Mouse (Mus musculus) embryonic facial prominence, embryonic 12.5 days (tissue): ENCODE data around the gene Serpina9. TPM values are rescaled to one million over a fixed set of nuclear protein-coding genes. Genes with fewer than 3 reads are reported as not detected.

Source experiments
- ATAC-seq: fragments of 200-750 bp; cut with Nextera tagmentation; 2 replicates; pipeline ENCODE4 v1.8.0; 2017; ENCODE audit not compliant: insufficient number of reproducible peaks, insufficient read depth, low FRiP score, low TSS enrichment
- H3K27ac ChIP-seq: fragments of 300-500 bp; sonication (generic); 2 replicates; pipeline ENCODE4 v1.5.1; 2016; ENCODE audit warnings: mild to moderate bottlenecking
- H3K27me3 ChIP-seq: fragments of 300-500 bp; sonication (generic); 2 replicates; pipeline ENCODE4 v1.6.1; 2016; ENCODE audit warnings: mild to moderate bottlenecking, moderate library complexity
- H3K36me3 ChIP-seq: fragments of 300-500 bp; sonication (generic); 2 replicates; pipeline ENCODE4 v1.6.1; 2016; ENCODE audit warnings: mild to moderate bottlenecking
- H3K4me1 ChIP-seq: fragments of 300-500 bp; sonication (generic); 2 replicates; pipeline ENCODE4 v1.6.1; 2016
- H3K4me2 ChIP-seq: fragments of 300-500 bp; sonication (generic); replicated peaks from 2 replicates; pipeline ENCODE4 v1.6.1; 2016; ENCODE audit warnings: mild to moderate bottlenecking, moderate library complexity
- H3K4me3 ChIP-seq: fragments of 300-500 bp; sonication (generic); 2 replicates; pipeline ENCODE4 v1.5.1; 2016; ENCODE audit warnings: mild to moderate bottlenecking
- H3K9ac ChIP-seq: fragments of 300-500 bp; sonication (generic); 2 replicates; pipeline ENCODE4 v1.6.1; 2016; ENCODE audit warnings: mild to moderate bottlenecking, moderate library complexity
- H3K9me3 ChIP-seq: fragments of 300-500 bp; sonication (generic); 2 replicates; pipeline ENCODE4 v1.6.1; 2016; ENCODE audit warnings: mild to moderate bottlenecking, moderate library complexity
- WGBS: fragments of 180-500 bp; shearing (Covaris S2); methylation state at CpG from one replicate; pipeline ENCODE4 v1.1.7; 2016; 5-methylcytosine and 5-hydroxymethylcytosine counted together
- polyA plus RNA-seq: library from polyadenylated mRNA; unstranded; fragments of >200 nt; fragmentation: Nextera tagmentation; extraction: Ambion mirVana; gene quantifications from 2 replicates; pipeline ENCODE4 v1.2.1, GENCODE M21; 2016

Gene Serpina9
- polyA plus RNA-seq, 1 experiment from 2014 or later, result 0.22 TPM

DNA sequence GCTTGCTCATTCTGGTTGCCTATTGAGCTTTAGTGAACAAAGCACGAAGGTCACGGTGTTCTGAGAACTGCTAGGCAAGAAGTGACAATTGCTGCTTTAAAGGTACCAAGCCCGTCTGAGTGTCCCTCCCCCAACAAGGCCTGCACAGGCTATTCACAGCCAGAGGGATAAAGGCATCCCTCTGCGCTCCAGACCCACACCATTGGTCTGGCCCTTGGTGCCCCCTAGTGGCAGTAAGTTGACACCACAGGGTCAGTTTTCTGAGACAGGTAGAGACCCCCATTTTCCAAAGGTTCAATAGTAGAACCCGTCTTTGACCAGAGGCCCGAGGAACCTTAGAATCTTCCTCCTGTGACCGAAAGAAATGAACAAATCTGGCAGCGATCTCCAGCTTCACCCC is 16.4 kb upstream of the Serpina9 start:
- WGBS, result 43% methylated on average over 8 of the region's 8 CpGs
- Histone ChIP-seq H3K27me3 (no peaks in the 10 kb centered on the region), H3K9ac (no peak overlapping the region), H3K9me3 (no peaks in the 10 kb centered on the region), H3K36me3 (no peaks in the 10 kb centered on the region), H3K27ac (no peak overlapping the region), H3K4me1 (no peaks in the 10 kb centered on the region), H3K4me3 (no peak overlapping the region), H3K4me2 (no peak overlapping the region)
- ATAC-seq, result no peak

DNA sequence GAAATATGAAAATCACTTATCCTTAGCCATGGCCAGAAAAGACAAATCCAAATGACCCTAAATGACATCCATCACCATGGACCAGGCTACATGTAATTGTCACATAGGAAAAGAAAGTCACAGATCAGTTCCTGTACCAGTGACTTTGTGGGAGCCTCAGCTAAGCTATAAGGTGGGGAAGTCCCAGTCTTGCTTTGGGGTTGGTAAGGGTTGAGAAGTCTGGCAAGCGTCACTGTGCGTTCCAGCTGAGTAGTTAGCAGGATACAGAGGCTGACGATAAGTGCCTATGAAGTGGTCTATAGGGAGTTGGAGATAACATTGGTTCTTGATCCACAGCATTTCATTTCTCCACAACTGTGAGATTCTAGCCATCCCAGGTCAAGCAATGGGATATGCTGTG is 1.7 kb upstream of the Serpina9 start:
- H3K9ac ChIP-seq, result no peak overlapping the region
- ATAC-seq, result no peak
- no peaks in the 10 kb centered on the region for H3K4me1 ChIP-seq
- no peak overlapping the region for H3K4me2 ChIP-seq
- H3K4me3 ChIP-seq, result no peak overlapping the region
- no peak overlapping the region for H3K27ac ChIP-seq
- H3K36me3 ChIP-seq, result no peaks in the 10 kb centered on the region
- no peaks in the 10 kb centered on the region for H3K9me3 ChIP-seq
- H3K27me3 ChIP-seq, result no peaks in the 10 kb centered on the region
- 86% methylated on average over 3 of the region's 3 CpGs for WGBS

- no peak overlapping the region for H3K9ac ChIP-seq
- H3K9me3 ChIP-seq, result no peaks in the 10 kb centered on the region
- H3K36me3 ChIP-seq, result no peaks in the 10 kb centered on the region
- WGBS, result 80% methylated on average over 5 of the region's 5 CpGs
- H3K4me1 ChIP-seq, result no peaks in the 10 kb centered on the region
- H3K4me2 ChIP-seq, result no peak overlapping the region
- no peaks in the 10 kb centered on the region for H3K27me3 ChIP-seq
- H3K27ac ChIP-seq, result no peak overlapping the region
- ATAC-seq, result no peak
- H3K4me3 ChIP-seq, result no peak overlapping the region
These were observed 8.9 kb downstream of the Serpina9 start for GRCm38 (mm10) chr12:104004689-104005088.

DNA sequence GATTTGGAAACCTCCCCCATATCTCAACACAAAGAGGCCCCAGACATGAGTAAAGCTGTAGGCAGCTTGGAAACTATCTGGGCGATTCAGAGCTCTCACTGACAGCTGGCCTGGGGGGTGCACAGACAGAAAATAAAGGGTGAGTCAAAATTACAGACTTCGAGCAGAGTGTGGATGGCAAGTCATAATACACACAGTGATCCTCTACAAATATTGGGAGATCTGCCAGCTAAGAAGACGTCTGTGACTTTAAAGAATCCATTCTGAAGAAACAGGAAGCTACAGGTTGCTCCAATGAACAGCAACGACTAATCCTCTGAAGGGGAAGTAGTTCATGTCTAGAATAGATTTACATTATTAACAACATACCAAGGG is 10.3 kb downstream of the Serpina9 start:
- Histone ChIP-seq H3K9me3 (no peaks in the 10 kb centered on the region), H3K27ac (no peak overlapping the region), H3K9ac (no peak overlapping the region), H3K4me1 (no peaks in the 10 kb centered on the region), H3K4me2 (no peak overlapping the region), H3K36me3 (no peaks in the 10 kb centered on the region), H3K27me3 (no peaks in the 10 kb centered on the region), H3K4me3 (no peak overlapping the region)
- 74% methylated on average over 4 of the region's 4 CpGs for WGBS
- ATAC-seq, result no peak

GRCm38 (mm10) chr12:104002569-104003237 is 10.9 kb downstream of the Serpina9 start:
- no peak overlapping the region for H3K4me3 ChIP-seq
- WGBS, result 87% methylated on average over 10 of the region's 10 CpGs
- H3K9ac ChIP-seq, result no peak overlapping the region
- H3K27ac ChIP-seq, result no peak overlapping the region
- H3K4me2 ChIP-seq, result no peak overlapping the region
- H3K36me3 ChIP-seq, result no peaks in the 10 kb centered on the region
- no peaks in the 10 kb centered on the region for H3K4me1 ChIP-seq
- H3K9me3 ChIP-seq, result no peaks in the 10 kb centered on the region
- H3K27me3 ChIP-seq, result no peaks in the 10 kb centered on the region
- ATAC-seq, result no peak

DNA sequence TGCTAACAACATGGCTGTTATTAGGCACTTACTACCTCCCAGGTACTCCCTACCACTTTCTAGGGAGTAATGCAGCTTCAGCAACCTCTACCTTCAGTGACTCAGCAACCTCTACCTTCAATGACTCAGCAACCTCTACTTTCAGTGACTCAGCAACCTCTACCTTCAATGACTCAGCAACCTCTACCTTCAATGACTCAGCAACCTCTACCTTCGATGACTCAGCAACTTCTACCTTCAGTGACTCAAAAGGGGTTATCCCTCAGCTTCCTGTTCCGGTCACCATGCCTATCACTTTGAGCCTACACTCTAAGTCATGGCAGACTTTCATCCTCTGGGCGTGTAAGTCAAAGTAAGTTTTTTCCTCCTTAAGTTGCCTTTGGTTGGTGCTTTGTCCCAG is 13.0 kb downstream of the Serpina9 start:
- Histone ChIP-seq H3K9ac (no peak overlapping the region), H3K27ac (no peak overlapping the region), H3K27me3 (no peaks in the 10 kb centered on the region), H3K4me2 (no peak overlapping the region), H3K4me3 (no peak overlapping the region), H3K9me3 (no peaks in the 10 kb centered on the region), H3K36me3 (no peaks in the 10 kb centered on the region), H3K4me1 (no peaks in the 10 kb centered on the region)
- no peak for ATAC-seq
- 87% methylated on average over 3 of the region's 3 CpGs for WGBS

GRCm38 (mm10) chr12:103999611-104000010 is 13.9 kb downstream of the Serpina9 start:
- Histone ChIP-seq H3K27ac (no peak overlapping the region), H3K4me3 (no peak overlapping the region), H3K9ac (no peak overlapping the region), H3K36me3 (no peaks in the 10 kb centered on the region), H3K27me3 (no peaks in the 10 kb centered on the region), H3K9me3 (no peaks in the 10 kb centered on the region), H3K4me2 (no peak overlapping the region), H3K4me1 (no peaks in the 10 kb centered on the region)
- ATAC-seq, result no peak
- 88% methylated on average over 8 of the region's 8 CpGs for WGBS

GRCm38 (mm10) chr12:103996513-103996912 is 17.0 kb downstream of the Serpina9 start:
- no peak overlapping the region for H3K4me3 ChIP-seq
- no peaks in the 10 kb centered on the region for H3K36me3 ChIP-seq
- no peaks in the 10 kb centered on the region for H3K27me3 ChIP-seq
- ATAC-seq, result no peak
- no peak overlapping the region for H3K9ac ChIP-seq
- no peak overlapping the region for H3K27ac ChIP-seq
- no peak overlapping the region for H3K4me2 ChIP-seq
- no peaks in the 10 kb centered on the region for H3K4me1 ChIP-seq
- H3K9me3 ChIP-seq, result no peaks in the 10 kb centered on the region
- 65% methylated on average over 2 of the region's 2 CpGs for WGBS

GRCm38 (mm10) chr12:103995292-103996072 is 18.1 kb downstream of the Serpina9 start:
- no peaks in the 10 kb centered on the region for H3K9me3 ChIP-seq
- H3K27me3 ChIP-seq, result no peaks in the 10 kb centered on the region
- H3K27ac ChIP-seq, result no peak overlapping the region
- H3K4me2 ChIP-seq, result no peak overlapping the region
- H3K4me1 ChIP-seq, result no peaks in the 10 kb centered on the region
- no peak overlapping the region for H3K9ac ChIP-seq
- no peak for ATAC-seq
- no peak overlapping the region for H3K4me3 ChIP-seq
- 37% methylated on average over 5 of the region's 5 CpGs for WGBS
- no peaks in the 10 kb centered on the region for H3K36me3 ChIP-seq

- H3K9me3 ChIP-seq, result no peaks in the 10 kb centered on the region
- H3K27me3 ChIP-seq, result no peaks in the 10 kb centered on the region
- H3K4me3 ChIP-seq, result no peak overlapping the region
- H3K4me2 ChIP-seq, result no peak overlapping the region
- ATAC-seq, result no peak
- H3K27ac ChIP-seq, result no peak overlapping the region
- no peak overlapping the region for H3K9ac ChIP-seq
- H3K36me3 ChIP-seq, result no peaks in the 10 kb centered on the region
- 58% methylated on average over 7 of the region's 7 CpGs for WGBS
- no peaks in the 10 kb centered on the region for H3K4me1 ChIP-seq
These were observed 20.6 kb downstream of the Serpina9 start for GRCm38 (mm10) chr12:103992945-103993344.

GRCm38 (mm10) chr12:103989857-103990256 is 23.7 kb downstream of the Serpina9 start, which contains the start of gene Serpina11:
Gene Serpina11, minus strand, starts transcription at chr12:103989957.
- no peak within 1 kb of the TSS for H3K4me3 ChIP-seq
- no peaks in the 10 kb centered on the region for H3K4me1 ChIP-seq
- no peak within 1 kb of the TSS for H3K4me2 ChIP-seq
- 87% methylated on average over 6 of the region's 6 CpGs for WGBS
- H3K36me3 ChIP-seq, result no peaks in the 10 kb centered on the region
- no peaks in the 10 kb centered on the region for H3K27me3 ChIP-seq
- H3K27ac ChIP-seq, result no peak within 1 kb of the TSS
- H3K9ac ChIP-seq, result no peak within 1 kb of the TSS
- no peaks in the 10 kb centered on the region for H3K9me3 ChIP-seq
- no peak for ATAC-seq

DNA sequence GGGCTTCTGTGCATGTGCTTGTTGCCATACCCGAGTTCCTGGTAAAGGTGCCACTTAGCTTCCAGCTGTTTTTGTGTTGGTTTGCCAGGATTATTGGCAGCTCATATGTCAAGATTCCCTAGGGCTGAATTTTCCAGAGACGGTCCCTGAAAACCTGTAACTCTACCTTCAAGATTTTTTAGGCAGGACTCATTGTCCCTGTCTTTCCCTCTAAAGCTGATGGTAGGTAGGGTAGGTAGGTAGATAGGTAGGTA is 24.1 kb downstream of the Serpina9 start:
- Histone ChIP-seq H3K4me3 (no peak overlapping the region), H3K9me3 (no peaks in the 10 kb centered on the region), H3K27me3 (no peaks in the 10 kb centered on the region), H3K27ac (no peak overlapping the region), H3K9ac (no peak overlapping the region), H3K4me2 (no peak overlapping the region), H3K36me3 (no peaks in the 10 kb centered on the region), H3K4me1 (no peaks in the 10 kb centered on the region)
- WGBS, result 40% methylated on average over 2 of the region's 2 CpGs
- no peak for ATAC-seq
